Mouse (Mus musculus) bone marrow macrophage, adult 2 months (primary cell): ENCODE data around the gene Tspyl3. TPM values are rescaled to one million over a fixed set of nuclear protein-coding genes. Genes with fewer than 3 reads are reported as not detected.

Source experiments
- H3K27ac ChIP-seq: 2 replicates; pipeline ENCODE4 v1.5.1; 2012; ENCODE audit warnings: low read depth, low read length; ENCODE audit not compliant: insufficient read depth
- H3K4me1 ChIP-seq: 2 replicates; pipeline ENCODE4 v1.6.1; 2012; ENCODE audit warnings: low read length; ENCODE audit not compliant: control insufficient read depth, insufficient read depth
- H3K4me3 ChIP-seq: 2 replicates; pipeline ENCODE4 v1.5.1; 2012; ENCODE audit warnings: mild to moderate bottlenecking, low read length, moderate library complexity; ENCODE audit not compliant: insufficient read depth
- CTCF ChIP-seq: IDR thresholded peaks from 2 replicates; pipeline ENCODE4 v1.5.1; 2012; ENCODE audit warnings: low read depth, mild to moderate bottlenecking, low read length, moderate library complexity
- POLR2A ChIP-seq: IDR thresholded peaks from 2 replicates; pipeline ENCODE4 v1.6.1; 2012; ENCODE audit warnings: mild to moderate bottlenecking, low read depth, low read length, borderline replicate concordance
- polyA plus RNA-seq: library from polyadenylated mRNA; stranded (reverse); fragments of >200 nt; gene quantifications from 2 replicates; pipeline ENCODE4 v1.2.4, GENCODE M21; 2012; ENCODE audit not compliant: missing spikeins, insufficient read depth, insufficient read length

Gene Tspyl3
- polyA plus RNA-seq, 1 experiment: 10.2 TPM

DNA sequence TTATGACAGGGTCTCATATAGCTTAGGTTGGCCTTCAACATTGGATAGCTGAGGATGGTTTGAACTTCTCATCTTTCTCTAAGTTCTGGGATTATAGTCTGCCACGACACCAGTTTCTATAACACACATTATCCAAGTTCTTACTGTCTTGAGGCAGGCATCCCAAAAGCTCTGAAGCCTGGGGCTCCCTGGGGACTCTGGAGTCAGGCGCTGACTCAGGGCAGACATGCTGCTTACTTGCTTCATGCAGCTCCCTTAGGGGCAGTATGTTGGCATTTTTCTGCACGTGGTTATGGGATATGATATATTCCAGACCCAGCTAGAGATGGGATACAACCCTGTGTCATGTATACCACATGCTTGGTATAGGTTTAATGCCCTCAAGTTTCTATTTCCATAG is 45.3 kb downstream of the Tspyl3 start:
- Histone ChIP-seq H3K4me1 (peaks cover 12% of the 10 kb centered on the region), H3K27ac (no peak overlapping the region), H3K4me3 (no peak overlapping the region)
- no peak for TF ChIP-seq POLR2A
- TF ChIP-seq CTCF: no peak

DNA sequence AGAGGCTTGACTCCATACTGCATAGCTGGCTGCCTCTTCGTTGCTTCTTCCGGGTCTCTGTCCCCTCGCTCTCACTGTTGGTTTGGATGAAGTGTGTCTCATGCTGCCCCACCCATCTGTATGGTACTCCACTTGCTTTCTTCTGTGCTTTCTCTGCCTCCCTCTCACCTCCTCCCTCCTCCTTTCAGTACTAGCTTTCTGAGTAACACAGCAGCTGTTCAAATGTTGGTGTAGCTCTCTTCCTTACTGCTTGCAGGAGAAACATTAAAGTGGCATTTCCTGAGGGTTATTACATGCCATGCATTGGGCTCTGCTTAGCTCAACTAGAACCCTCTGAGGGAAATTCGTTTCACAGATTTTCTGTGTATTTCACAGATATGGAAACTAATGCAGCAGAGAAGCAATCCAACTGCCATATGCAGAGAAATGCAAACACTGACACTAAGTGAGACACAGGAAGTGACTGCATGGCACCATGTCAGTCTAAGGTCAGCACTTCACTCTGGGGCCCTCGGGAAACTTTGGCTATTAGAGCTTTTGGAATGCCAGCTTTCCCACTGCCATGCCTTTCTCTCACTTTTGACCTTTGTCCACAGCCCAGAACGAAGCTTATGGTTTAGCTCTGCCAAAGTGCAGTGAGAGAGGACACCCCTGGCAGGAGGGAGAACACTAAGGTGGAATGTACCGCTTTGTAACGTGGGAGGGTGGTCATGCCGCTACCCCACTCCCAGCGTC is 45.9 kb downstream of the Tspyl3 start:
- Histone ChIP-seq H3K27ac (no peak overlapping the region), H3K4me1 (peaks cover 16% of the 10 kb centered on the region), H3K4me3 (no peak overlapping the region)
- TF ChIP-seq POLR2A (no peak), CTCF (no peak)

GRCm38 (mm10) chr2:153177188-153177587 is 48.1 kb downstream of the Tspyl3 start:
- Histone ChIP-seq H3K4me1 (peaks cover 19% of the 10 kb centered on the region), H3K4me3 (no peak overlapping the region), H3K27ac (no peak overlapping the region)
- no peak for TF ChIP-seq CTCF
- no peak for TF ChIP-seq POLR2A

- TF ChIP-seq CTCF (no peak), POLR2A (no peak)
- H3K4me3 ChIP-seq: no peak overlapping the region
- H3K4me1 ChIP-seq: peaks cover 25% of the 10 kb centered on the region
- H3K27ac ChIP-seq: no peak overlapping the region
Measured at GRCm38 (mm10) chr2:153175995-153176570, 49.2 kb downstream of the Tspyl3 start.

Other genes with a start within 250 kb of the Tspyl3 start
- 52.8 and 79.8 TPM in 2 replicates for gene Pdrg1, start 210.0 kb downstream of the Tspyl3 start, polyA plus RNA-seq
- gene Xkr7, start 193.6 kb downstream of the Tspyl3 start, polyA plus RNA-seq: not detected in 2 replicates
- not detected in 2 replicates for gene Ccm2l, start 159.5 kb downstream of the Tspyl3 start, polyA plus RNA-seq
- 128 and 146 TPM in 2 replicates for gene Hck, start 117.0 kb downstream of the Tspyl3 start, polyA plus RNA-seq
- gene Tm9sf4, start 64.1 kb downstream of the Tspyl3 start, polyA plus RNA-seq: 68.7 and 73.5 TPM in 2 replicates
- 45.0 and 48.5 TPM in 2 replicates for gene Plagl2, start 16.0 kb upstream of the Tspyl3 start, polyA plus RNA-seq
- gene Pofut1, start 16.1 kb upstream of the Tspyl3 start, polyA plus RNA-seq: 27.5 and 28.0 TPM in 2 replicates
- gene Kif3b, start 66.0 kb upstream of the Tspyl3 start, polyA plus RNA-seq: 33.0 and 38.6 TPM in 2 replicates
- gene Asxl1, start 120.4 kb upstream of the Tspyl3 start, polyA plus RNA-seq: 31.7 and 36.3 TPM in 2 replicates